Mouse (Mus musculus): ENCODE results near the gene Ireb2.
A peak's percentile ranks its signal among the peaks of the same experiment; 100 is the strongest.
"Not testable (repeated sequence)": the region's sequence is repeated elsewhere in the genome, so short reads cannot be mapped to it uniquely, and the experiment has no call there.

Ireb2 gene

DNA sequence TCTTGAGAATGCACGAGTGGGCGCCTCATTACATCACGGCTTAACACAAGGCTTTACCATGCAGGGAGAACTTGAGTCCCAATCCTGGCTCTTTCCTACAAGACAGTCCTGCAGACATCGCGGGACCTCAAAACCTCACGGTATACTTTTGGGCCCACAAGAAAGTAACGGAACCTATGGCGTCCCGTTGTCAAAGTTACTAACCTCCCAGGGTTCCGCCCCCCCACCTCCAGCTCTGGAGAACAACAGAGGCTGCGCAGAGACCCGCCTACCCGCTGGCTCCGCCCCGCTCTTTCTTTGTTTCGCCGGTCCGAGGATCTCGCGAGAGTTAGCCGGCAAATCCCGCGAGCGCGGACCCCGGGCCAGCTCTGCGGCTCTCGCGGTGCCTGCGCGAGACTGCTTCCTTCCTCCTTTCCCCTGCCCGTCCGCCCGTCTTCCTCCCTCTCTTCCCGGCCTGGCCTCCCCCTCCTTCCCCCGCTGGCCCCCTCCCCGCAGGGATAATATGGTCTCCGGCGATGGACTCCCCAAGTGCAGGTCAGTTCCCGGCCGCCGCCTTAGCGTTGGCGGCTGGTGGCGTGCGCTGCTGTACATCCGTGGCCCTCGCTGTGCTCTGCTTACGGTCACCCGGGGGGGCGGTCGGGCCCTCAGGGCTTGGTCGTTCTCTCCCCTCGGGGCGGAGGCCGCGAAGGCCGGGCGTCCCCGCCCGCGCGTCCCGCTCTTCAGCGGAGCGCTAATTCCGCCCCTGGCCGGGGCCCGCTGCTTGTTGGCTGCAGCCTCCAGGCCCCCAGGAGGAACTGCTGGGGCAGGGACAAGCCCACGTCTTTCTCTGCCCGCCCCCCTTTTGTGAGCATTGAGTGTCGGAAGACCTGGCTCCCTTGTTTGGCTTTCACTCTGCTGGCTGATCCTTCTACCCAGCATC, at the start of gene Ireb2:
TSS of gene Ireb2 (plus strand) at position 427 of the 919 bp plus-strand sequence.
- peak; percentile 99 for DNase-seq

DNA sequence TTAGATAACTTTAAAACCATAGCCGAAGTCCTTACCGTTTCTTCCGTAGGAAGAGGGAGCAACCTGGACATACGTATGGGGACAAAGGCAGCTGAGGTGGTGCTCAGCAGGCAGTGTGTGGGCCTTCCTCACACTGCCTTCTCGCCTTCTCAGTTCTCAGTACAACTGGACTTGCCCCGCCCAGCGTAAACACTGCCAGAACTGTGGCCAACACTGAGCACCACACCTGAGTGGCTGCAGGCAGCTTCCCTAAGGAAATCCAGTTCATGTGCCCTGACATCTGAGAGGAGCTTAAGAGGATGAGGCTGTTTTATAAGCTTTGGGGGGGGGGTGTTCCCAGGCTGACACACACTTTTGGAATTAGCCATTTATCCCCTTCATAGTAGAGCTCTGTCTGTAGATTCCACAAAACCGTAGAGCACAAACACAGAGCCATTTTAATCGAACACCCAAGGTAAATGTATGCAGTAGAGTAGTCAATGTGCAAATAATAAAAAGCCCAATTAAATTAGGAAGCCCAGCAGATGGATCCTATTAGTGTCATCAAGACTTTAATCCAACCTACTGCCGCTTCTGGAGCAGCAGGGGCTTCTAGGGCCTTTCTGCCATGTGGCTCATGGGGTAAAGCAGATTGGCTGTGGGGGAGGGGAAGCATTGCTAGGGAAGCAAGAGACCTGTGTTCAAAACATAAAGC, 46.9 kb upstream of the Ireb2 start:
- DNase-seq: no peak

DNA sequence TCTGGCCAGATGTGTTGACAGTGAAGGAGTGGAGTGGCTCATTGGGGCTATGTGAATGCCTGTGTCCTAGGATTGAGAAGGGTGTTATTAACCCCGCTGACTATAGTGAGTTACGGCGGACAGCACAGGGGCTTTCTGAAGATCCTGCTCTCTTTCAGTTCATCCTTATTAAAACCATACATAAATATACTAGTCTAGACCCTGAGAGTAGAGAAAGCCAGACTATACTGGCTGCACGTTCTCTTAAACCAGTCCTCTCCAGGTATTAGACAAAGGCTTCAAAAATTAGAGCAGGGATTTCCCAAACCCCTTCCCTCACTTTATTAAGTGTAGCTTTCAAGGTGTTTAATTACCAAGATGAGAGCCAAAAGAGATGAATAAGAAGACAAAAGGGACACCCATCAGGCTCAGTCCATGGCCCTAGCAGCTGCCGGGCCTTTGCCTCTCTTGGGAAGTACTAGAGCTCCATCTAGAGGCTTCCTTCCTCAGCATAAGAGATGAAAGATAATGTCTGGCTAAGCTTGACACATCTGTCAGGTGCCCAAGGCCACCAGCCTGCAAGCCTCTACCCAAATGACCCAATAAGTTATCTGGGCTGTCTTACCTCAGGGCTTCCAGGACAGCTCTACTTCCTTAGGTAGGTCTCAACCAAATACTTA, 42.0 kb upstream of the Ireb2 start:
- DNase-seq: peak; percentile 75

DNA sequence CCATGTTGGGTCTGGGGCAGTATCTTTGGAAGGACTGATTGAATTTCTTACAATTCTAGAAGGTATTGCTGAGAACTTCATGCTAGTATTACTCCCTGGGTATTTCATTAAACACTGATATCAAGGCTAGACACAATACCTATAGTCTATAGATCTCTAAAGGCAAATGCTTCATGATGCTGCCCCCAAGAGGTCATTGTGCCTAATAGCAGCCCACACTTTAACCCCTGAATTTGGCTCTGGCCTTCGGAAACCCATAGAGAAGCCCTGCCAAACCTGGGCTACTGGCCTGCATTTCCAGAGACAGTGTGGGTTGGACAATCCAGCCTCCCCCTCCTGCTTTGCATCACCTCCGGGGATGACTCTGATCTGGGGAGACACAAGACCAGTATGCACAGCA, 33.8 kb upstream of the Ireb2 start:
- DNase-seq: no peak

DNA sequence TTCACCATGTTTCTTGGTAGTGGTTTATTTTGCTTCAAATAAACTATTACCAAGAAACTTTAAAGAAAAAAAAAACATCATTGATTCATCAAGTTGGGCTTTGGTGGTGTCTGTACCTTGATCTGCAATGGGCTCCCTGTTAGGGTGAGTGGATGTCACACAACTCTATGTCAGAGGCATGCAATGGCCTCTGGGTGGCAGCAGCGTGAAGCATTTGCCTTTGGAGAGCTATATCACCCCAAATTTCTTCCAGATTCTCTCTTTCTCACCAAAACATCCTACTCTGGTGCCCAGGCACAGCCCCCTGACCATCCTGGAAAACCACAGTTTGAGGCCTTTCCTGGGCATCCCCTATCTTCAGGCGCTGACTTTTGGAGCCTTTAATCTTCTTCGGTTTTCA, 33.0 kb upstream of the Ireb2 start:
- peak; percentile 60 for DNase-seq

DNA sequence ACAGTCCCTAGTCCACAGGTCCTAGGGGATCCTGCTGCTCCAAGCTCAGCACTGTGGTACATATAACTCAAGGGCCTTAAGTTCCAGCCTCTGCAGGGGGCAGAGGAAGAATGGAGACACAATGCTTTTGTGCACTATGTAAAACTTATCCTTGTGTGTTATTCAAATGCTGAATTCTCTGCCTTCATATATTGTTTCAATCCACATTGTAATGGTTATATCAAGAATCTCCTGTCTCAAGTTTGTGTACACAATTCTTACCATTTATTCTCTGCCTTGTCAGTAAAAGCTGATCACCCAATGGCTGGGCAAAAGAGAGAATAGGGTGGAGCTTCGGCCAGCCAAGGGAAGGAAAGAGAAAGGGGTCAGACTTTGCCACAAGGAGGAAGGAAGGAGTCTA, 29.8 kb upstream of the Ireb2 start:
- DNase-seq: no peak

DNA sequence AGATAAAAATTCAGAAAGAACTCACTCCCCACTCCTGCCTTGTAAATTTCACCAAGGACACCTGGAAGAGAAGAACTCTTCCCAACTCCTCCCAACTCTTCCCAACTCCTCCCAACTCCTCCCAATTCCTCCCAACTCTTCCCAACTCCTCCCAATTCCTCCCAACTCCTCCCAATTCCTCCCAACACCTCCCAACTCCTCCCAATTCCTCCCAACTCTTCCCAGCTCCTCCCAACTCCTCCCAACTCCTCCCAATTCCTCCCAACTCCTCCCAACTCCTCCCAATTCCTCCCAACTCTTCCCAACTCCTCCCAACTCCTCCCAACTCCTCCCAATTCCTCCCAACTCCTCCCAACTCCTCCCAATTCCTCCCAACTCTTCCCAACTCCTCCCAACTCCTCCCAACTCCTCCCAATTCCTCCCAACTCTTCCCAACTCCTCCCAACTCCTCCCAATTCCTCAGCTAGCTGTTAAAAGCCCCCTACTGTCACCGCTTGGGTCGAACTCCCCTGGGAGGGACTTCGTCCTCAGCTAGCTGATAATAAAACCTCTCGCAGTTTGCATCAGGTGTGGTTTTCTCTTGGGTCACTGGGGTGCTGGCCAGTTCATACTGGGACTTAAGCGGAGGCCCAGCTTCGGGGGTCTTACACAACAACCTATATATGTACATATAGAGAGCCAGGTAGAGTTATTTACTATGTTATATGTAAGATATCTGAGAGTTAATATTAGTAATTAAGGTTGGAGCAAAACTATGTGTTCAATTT, 27.5 kb upstream of the Ireb2 start:
- not testable (repeated sequence) for DNase-seq

DNA sequence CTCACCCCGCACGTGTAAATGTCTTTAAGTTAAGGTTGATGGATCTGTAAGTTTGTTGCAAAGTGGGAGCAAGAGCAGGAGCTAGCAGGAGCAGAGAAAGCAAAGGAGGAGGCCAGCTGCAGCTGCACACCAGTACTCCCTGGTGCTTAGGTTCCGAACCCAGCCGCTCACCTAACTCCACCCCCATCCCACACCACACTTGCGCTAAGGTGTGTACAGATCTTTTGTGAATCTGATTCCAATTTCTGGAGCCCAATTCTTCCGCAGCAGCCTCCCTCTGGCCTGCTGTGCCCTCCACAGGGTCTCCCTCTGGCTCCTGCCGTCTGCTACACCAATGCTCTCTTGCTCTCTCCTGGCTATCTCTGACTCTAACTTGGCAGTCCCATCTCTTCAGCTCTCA, 25.8 kb upstream of the Ireb2 start:
- no peak for DNase-seq

DNA sequence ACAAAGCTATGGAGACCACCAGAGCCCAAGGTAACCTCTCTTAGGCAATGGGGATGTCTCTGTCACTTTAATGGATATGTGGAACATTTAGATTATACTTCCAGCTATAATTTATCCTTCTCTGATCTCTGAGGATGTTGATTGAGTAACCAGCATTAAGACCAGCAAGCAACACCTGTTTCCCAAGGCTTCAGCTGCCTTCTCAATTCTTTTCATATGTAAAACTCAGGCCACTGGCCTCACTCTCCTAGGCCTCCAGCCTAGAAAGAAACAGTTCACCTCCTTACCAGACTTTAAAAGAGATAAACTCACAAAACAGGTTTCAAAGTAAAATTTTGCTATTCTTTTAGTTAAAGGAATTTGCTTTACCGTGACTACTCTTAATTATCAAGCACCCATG, 23.4 kb upstream of the Ireb2 start:
- no peak for DNase-seq

DNA sequence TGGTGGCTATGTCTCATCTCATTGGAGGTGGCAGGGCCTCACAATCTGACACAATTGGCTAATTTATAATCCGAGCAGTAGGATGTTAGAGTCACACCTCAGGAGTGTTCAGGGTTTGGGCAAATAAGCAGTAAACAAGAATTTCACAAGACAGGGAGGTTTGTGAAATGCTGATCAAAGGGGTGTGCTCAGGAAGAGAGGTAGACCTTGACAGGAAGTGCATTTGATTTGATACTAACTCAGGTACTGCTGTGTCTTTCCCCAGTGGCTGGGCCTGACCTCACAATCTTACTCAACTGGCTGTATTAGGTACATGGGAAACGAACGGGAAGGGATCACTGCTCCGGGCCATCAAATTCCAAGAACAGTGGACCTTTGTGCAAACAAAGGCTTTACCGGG, 21.3 kb upstream of the Ireb2 start:
- DNase-seq: no peak

DNA sequence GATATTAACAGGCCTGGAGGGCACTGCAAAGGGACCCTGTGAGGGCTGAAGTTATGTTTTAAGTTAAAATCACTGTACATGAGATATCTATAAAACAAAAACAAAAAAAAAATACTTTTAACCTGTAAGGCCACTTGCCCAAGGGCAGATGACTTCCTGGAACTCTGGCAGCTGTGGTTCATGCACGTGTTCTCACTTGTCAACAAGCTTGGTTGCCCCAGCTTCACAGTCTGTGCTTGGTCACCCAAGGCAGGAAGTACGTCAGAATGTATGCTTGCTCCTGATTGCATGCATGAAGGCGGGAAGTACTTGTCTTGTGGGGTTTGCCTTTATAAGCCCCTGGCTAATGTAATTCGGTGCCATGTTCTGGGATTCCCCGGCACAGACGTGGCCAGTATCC, 19.7 kb upstream of the Ireb2 start:
- peak; percentile 49 for DNase-seq

DNA sequence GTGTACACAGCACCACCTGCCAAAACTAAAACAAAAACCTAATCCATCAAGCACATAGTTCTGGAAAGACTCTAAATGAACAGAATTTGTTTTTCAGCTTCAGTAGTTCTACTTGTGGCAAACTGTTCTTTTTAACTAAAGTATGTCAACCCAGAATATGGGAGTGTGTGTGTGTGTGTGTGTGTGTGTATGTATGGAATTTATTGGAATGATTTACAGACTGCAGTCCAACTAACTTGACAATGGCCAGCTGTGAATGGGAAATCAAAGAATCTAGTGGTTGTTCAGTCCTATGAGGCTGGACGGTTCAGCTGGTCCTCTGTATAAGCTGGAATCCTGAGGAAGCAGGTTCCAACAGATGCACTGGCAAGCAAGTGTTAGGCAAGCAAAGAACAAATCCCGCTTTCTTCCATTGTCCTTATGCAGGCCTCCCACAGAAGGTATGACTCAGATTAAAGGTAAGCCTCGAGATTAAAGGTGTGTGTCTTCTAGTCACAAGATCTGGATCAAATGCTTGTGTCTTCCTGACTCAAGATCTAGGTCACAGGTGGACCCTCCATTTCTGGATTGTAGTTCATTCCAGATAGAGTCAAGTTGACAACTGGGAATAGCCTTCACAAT, 18.9 kb upstream of the Ireb2 start:
- no peak for DNase-seq

DNA sequence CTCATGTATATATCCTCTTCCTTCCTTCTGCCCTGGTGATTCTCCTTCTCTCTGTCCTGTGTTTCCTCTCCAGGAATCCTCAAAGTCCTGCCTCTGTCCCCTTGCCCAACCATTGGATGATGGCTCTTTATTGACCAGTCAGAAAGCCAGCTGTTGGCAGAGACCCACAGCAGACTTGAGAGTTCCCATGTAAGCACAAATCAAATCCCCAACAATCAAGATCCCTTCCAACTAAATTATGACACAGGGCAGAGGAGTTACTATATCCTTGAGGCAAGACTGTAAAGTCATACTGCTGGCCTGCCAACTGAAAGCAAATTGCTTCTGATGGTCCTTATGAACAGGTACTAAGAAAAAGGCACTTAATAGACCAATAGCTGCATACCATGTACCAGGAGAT, 15.4 kb upstream of the Ireb2 start:
- DNase-seq: no peak

DNA sequence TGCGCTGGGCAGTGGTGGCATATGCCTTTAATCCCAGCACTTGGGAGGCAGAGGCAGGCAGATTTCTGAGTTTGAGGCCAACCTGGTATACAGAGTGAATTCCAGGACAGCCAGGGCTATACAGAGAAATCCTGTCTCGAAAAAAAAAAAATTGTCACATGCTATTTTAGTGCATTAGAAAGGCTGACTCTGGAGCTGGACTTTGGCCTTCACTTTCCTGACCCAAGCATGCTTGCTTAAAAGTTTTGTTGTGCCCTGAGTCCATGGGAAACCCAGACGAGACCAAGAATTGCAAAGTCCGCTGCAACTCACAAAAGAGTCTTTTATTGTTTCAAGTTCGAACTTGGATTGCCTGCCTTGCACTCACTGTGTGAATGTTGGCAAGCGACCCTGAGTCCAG, 10.6 kb upstream of the Ireb2 start:
- DNase-seq: peak; percentile 74

DNA sequence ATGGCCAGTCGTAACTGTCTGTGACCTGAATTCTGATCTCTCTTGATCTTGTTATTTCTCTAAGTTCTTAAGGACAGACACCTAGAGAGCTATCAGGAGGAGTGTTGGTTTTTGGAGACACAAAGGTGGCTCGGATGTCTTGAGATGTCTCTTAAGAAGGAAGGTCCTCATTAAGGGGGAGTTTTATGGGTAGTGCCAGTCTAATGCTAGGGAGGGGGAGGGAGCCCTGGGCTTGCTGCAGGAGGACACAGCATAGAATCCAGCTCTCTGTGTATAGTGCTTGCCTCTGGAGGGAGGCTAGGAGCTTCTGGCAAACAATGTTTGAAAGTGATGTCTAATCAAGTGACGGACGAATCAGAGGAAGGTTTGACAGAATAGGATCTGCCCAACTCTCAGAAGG, 10.0 kb upstream of the Ireb2 start:
- no peak for DNase-seq

DNA sequence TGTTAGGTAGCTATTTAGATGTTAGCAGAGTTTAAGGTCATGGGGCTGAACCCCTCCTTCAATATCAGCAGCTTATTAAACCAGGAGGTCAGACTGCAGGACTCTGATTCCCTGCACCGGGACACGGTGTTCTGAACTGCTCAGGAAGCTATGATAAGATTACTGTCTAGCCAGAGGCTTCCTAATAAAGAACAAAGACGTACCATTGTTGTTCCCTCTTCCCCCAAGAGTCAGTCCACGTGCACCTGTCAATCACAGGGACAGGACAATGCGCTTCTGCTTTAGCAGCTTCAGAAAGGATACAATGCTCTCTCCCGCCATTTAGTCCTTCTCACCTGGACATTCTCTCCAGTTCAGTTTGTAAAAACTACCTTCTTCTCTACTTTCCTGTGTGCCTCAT, 8.0 kb upstream of the Ireb2 start:
- DNase-seq: no peak

DNA sequence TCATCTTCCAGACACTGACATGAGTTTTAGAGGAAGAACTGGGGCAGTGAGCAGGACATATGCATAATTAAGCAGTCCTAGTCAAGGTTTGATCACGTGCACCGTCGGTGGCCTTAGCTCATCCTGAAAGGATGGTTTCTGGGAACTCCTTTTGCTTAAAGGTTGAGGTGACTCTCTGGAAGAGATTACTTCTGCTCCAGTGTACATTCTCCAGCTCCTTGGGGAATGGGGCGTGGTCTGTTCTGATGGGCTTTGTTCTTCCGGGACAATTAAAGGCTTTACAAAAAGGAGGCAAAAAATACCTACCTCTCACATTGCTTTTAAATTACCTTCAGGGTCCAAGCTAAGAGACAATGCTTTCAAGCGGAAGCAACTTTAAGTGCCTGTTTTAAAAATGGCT, 7.5 kb upstream of the Ireb2 start:
- DNase-seq: no peak

DNA sequence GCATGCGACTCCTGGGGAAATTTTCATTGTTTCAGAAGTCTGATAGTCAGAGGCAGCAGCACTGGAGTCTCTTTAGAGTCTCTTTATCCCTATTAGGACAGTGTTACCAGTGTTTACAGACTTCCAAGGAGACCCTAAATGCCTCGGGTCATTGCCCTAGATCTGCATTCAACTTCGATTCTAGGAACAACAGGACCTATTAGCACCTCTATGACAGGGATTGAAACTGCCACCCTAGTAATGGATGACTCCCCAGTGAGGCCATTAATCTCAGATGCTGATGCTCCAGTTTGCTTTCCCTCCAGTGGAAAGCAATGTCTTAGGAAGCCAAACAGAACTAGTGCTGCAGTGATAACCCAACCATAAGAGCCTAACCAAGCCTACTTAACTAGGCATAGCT, 6.1 kb upstream of the Ireb2 start:
- no peak for DNase-seq

DNA sequence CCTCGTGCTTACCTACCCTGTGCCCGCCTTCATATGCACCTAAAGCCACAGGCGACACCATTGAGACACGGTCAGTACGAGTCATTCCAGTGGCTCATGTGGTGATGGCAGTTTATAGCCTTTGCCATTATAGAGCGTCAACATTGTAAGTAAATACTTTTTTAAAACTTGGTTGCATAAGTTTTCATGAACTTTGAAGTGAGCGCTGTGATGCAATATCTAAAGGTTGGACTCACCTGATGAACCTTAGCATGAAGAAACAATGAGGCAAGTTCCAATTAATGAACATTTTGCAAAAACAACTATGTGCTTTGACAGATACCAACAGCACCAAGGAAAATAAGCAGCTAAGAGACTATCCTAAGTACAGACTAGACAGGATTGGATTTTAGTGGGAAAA, 3.1 kb upstream of the Ireb2 start:
- no peak for DNase-seq

DNA sequence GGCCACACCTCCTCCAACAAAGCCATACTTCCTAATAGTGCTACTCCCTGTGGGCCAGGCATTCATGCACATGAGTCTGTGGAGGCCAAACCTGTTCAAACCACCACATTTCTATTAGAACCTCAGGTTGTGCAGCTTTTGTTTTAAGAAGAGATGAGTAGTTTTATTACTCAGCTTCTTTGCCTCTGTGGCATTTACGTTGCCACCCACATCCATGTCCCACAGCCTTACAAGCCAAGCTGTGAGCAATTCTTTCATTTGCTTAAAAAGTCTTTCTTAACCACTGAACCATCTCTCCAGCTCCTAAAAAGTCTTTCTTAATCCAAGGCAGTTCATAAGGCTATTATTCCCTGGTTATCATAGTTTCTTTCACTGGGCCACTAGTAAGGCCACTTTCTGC, 15.2 kb downstream of the Ireb2 start:
- no peak for DNase-seq

DNA sequence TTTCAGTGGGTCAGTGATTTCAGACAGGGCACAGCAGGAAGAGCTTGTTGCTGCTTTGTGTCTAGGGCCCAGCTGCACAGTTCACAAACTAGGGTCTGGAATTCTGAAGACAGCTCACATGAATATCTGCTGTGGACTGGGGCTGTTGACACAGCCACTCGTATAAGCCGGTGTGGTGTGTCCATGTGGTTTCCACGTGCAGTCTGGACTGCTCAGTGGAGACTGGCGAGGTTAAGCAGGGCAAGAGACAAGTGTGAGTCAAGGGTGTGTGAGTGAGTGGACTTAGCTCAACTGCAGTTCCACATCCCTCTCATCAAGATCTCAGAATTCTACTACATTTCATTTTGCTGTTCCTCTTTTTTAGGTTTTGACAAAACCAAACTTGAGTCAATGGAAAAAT, 28.5 kb downstream of the Ireb2 start:
- DNase-seq: no peak

DNA sequence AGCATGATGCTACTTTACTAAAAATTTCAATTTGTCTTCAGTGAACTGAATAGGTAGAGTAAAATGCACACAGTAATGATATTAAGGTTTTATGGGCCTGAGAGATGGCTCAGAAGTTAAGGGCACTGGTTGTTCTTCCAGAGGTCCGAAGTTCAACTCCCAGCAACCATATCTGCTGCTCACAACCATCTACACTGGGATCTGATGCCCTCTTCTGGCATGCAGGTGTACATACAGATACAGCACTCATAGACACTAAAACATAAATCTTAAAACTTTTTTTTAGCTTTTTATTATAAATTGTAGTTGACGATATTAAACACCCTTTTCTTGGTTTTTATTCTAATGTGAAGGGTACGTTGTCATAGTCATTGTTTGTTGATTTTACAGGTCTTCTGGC, 33.5 kb downstream of the Ireb2 start:
- peak; percentile 43 for DNase-seq

DNA sequence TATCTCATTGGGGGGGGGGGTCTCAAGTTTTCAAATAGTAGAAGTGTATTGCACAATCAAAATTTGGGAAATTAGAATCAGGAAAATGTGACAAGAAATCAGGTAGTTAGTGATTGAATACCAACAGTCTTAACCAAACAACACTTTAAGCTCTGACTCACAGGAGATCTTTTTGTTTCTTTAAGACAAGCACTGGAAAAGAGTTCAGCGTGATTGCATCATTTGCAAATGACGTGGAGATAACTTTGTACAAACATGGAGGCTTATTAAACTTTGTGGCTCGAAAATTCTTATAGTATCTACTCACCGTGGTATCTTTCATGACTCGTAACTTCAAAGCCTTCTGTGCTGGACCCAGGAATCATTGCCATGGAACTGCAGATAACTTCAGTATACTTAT, 45.9 kb downstream of the Ireb2 start:
- DNase-seq: no peak
